Mouse (Mus musculus): ENCODE measurements around the gene Gm4353. TPM values are rescaled to one million over a fixed set of nuclear protein-coding genes. Genes with fewer than 3 reads are reported as not detected.

Gm4353 gene
- polyA plus RNA-seq, 1 experiment from 2014 or later: 0.79 TPM

- WGBS: 86% methylated on average over 1 of the region's 1 CpGs
These were observed 34.9 kb upstream of the Gm4353 start for GRCm38 (mm10) chr7:116119306-116119857.

GRCm38 (mm10) chr7:116115991-116116390 is 31.6 kb upstream of the Gm4353 start:
- Histone ChIP-seq H3K9ac (no peak overlapping the region), H3K27ac (no peak overlapping the region), H3K4me1 (0 out of 2 replicates have a peak, but pooled peaks cover 4% of the 10 kb centered on the region), H3K9me3 (replicated peaks) (no peaks in the 10 kb centered on the region), H3K27me3 (no peaks in the 10 kb centered on the region), H3K4me2 (no peak overlapping the region), H3K4me3 (replicated peaks) (no peak overlapping the region), H3K36me3 (no peaks in the 10 kb centered on the region)
- 73% methylated on average over 2 of the region's 2 CpGs for WGBS
- no peak for ATAC-seq (replicated peaks; ENCODE audit: low FRiP score)

More at GRCm38 (mm10) chr7:116119306-116119857, 34.9 kb upstream of the Gm4353 start:
- Histone ChIP-seq H3K9me3 (replicated peaks) (no peaks in the 10 kb centered on the region), H3K36me3 (no peaks in the 10 kb centered on the region), H3K27ac (no peak overlapping the region), H3K27me3 (no peaks in the 10 kb centered on the region), H3K9ac (no peak overlapping the region), H3K4me2 (no peak overlapping the region), H3K4me1 (no peaks in the 10 kb centered on the region), H3K4me3 (replicated peaks) (no peak overlapping the region)
- no peak for ATAC-seq (replicated peaks; ENCODE audit: low FRiP score)

GRCm38 (mm10) chr7:116115216-116115930 is 30.9 kb upstream of the Gm4353 start:
- Histone ChIP-seq H3K36me3 (no peaks in the 10 kb centered on the region), H3K9me3 (replicated peaks) (no peaks in the 10 kb centered on the region), H3K4me3 (replicated peaks) (no peak overlapping the region), H3K27me3 (no peaks in the 10 kb centered on the region), H3K9ac (no peak overlapping the region), H3K4me1 (0 out of 2 replicates have a peak, but pooled peaks cover 4% of the 10 kb centered on the region), H3K27ac (no peak overlapping the region), H3K4me2 (no peak overlapping the region)
- 50% methylated on average over 12 of the region's 12 CpGs for WGBS
- no peak for ATAC-seq (replicated peaks; ENCODE audit: low FRiP score)

GRCm38 (mm10) chr7:116111546-116111945 is 27.1 kb upstream of the Gm4353 start:
- Histone ChIP-seq H3K4me1 (0 out of 2 replicates have a peak, but pooled peaks cover 4% of the 10 kb centered on the region), H3K4me3 (replicated peaks) (no peak overlapping the region), H3K27me3 (no peaks in the 10 kb centered on the region), H3K27ac (no peak overlapping the region), H3K9ac (no peak overlapping the region), H3K4me2 (no peak overlapping the region), H3K36me3 (peaks cover 10% of the 10 kb centered on the region), H3K9me3 (replicated peaks) (no peaks in the 10 kb centered on the region)
- 73% methylated on average over 6 of the region's 6 CpGs for WGBS
- ATAC-seq (replicated peaks; ENCODE audit: low FRiP score): no peak

GRCm38 (mm10) chr7:116110661-116111060 is 26.2 kb upstream of the Gm4353 start:
- H3K9ac ChIP-seq: no peak overlapping the region
- no peaks in the 10 kb centered on the region for H3K27me3 ChIP-seq
- 70% methylated on average over 3 of the region's 3 CpGs for WGBS
- H3K4me2 ChIP-seq: no peak overlapping the region
- 0 out of 2 replicates have a peak, but pooled peaks cover 4% of the 10 kb centered on the region for H3K4me1 ChIP-seq
- no peak overlapping the region for H3K27ac ChIP-seq
- ATAC-seq (replicated peaks; ENCODE audit: low FRiP score): no peak
- H3K9me3 ChIP-seq (replicated peaks): no peaks in the 10 kb centered on the region
- H3K4me3 ChIP-seq (replicated peaks): no peak overlapping the region
- H3K36me3 ChIP-seq: peaks cover 19% of the 10 kb centered on the region

GRCm38 (mm10) chr7:116103091-116103490 is 18.7 kb upstream of the Gm4353 start:
- no peaks in the 10 kb centered on the region for H3K27me3 ChIP-seq
- H3K9me3 ChIP-seq (replicated peaks): no peaks in the 10 kb centered on the region
- H3K4me2 ChIP-seq: no peak overlapping the region
- no peak overlapping the region for H3K9ac ChIP-seq
- ATAC-seq (replicated peaks; ENCODE audit: low FRiP score): no peak
- H3K27ac ChIP-seq: no peak overlapping the region
- no peak overlapping the region for H3K4me3 ChIP-seq (replicated peaks)
- 96% methylated on average over 9 of the region's 9 CpGs for WGBS
- peaks cover 65% of the 10 kb centered on the region for H3K36me3 ChIP-seq
- H3K4me1 ChIP-seq: peaks cover 14% of the 10 kb centered on the region

- H3K9me3 ChIP-seq (replicated peaks): no peaks in the 10 kb centered on the region
- no peak overlapping the region for H3K4me2 ChIP-seq
- H3K27ac ChIP-seq: peak overlapping the region; percentile 37; the same call in 1 of the 2 replicates
- no peak overlapping the region for H3K4me3 ChIP-seq (replicated peaks)
- ATAC-seq (replicated peaks; ENCODE audit: low FRiP score): peak; percentile 81
- no peak overlapping the region for H3K9ac ChIP-seq
- H3K36me3 ChIP-seq: peaks cover 40% of the 10 kb centered on the region
- no peaks in the 10 kb centered on the region for H3K27me3 ChIP-seq
- 52% methylated on average over 7 of the region's 7 CpGs for WGBS
- H3K4me1 ChIP-seq: peaks cover 20% of the 10 kb centered on the region
These were observed 15.6 kb upstream of the Gm4353 start for GRCm38 (mm10) chr7:116099952-116100528.

- Histone ChIP-seq H3K9me3 (replicated peaks) (no peaks in the 10 kb centered on the region), H3K27me3 (no peaks in the 10 kb centered on the region), H3K4me2 (peak overlapping the region; percentile 71), H3K4me3 (replicated peaks) (peak overlapping the region; percentile 76), H3K4me1 (peaks cover 16% of the 10 kb centered on the region), H3K9ac (peak overlapping the region; percentile 78), H3K27ac (peak overlapping the region; percentile 93), H3K36me3 (no peaks in the 10 kb centered on the region)
- peak; percentile 86 for ATAC-seq (replicated peaks; ENCODE audit: low FRiP score)
- under 1% methylated on average over 19 of the region's 19 CpGs for WGBS
These were observed 9.0 kb upstream of the Gm4353 start for GRCm38 (mm10) chr7:116093466-116093850.

GRCm38 (mm10) chr7:116092710-116093465 is 8.5 kb upstream of the Gm4353 start:
- peak overlapping the region; percentile 93 for H3K27ac ChIP-seq
- ATAC-seq (replicated peaks; ENCODE audit: low FRiP score): peak; percentile 100
- H3K9me3 ChIP-seq (replicated peaks): no peaks in the 10 kb centered on the region
- peaks cover 16% of the 10 kb centered on the region for H3K4me1 ChIP-seq
- H3K36me3 ChIP-seq: no peaks in the 10 kb centered on the region
- peak overlapping the region; percentile 78 for H3K9ac ChIP-seq
- no peaks in the 10 kb centered on the region for H3K27me3 ChIP-seq
- H3K4me3 ChIP-seq (replicated peaks): peak overlapping the region; percentile 76
- H3K4me2 ChIP-seq: peak overlapping the region; percentile 71
- under 1% methylated on average over 38 of the region's 38 CpGs for WGBS

- no peak for ATAC-seq (replicated peaks; ENCODE audit: low FRiP score)
- H3K27ac ChIP-seq: no peak overlapping the region
- no peaks in the 10 kb centered on the region for H3K9me3 ChIP-seq (replicated peaks)
- no peak overlapping the region for H3K9ac ChIP-seq
- no peaks in the 10 kb centered on the region for H3K27me3 ChIP-seq
- no peaks in the 10 kb centered on the region for H3K4me1 ChIP-seq
- 54% methylated on average over 1 of the region's 1 CpGs for WGBS
- H3K4me3 ChIP-seq (replicated peaks): no peak overlapping the region
- H3K4me2 ChIP-seq: no peak overlapping the region
- no peaks in the 10 kb centered on the region for H3K36me3 ChIP-seq
These were observed 23.7 kb downstream of the Gm4353 start for GRCm38 (mm10) chr7:116060739-116061138.

GRCm38 (mm10) chr7:116040470-116041019 is 43.9 kb downstream of the Gm4353 start:
- WGBS: 24% methylated on average over 15 of the region's 15 CpGs
- Histone ChIP-seq H3K9me3 (replicated peaks) (no peaks in the 10 kb centered on the region), H3K4me1 (peaks cover 33% of the 10 kb centered on the region), H3K9ac (peak overlapping the region; percentile 14; the same call in 1 of the 2 replicates), H3K36me3 (no peaks in the 10 kb centered on the region), H3K4me2 (peak overlapping the region; percentile 97), H3K27me3 (peaks cover 71% of the 10 kb centered on the region), H3K4me3 (replicated peaks) (peak overlapping the region; percentile 51), H3K27ac (no peak overlapping the region)
- no peak for ATAC-seq (replicated peaks; ENCODE audit: low FRiP score)
